Mouse (Mus musculus) hindbrain, embryonic 12.5 days (tissue): ENCODE measurements around the gene Clta. TPM values are rescaled to one million over a fixed set of nuclear protein-coding genes. Genes with fewer than 3 reads are reported as not detected.

Experiments
- ATAC-seq: fragments of 200-750 bp; cut with Nextera tagmentation; 2 replicates; pipeline ENCODE4 v1.8.0; 2017; ENCODE audit warnings: moderate TSS enrichment; ENCODE audit not compliant: low FRiP score
- H3K27ac ChIP-seq: fragments of 300-500 bp; sonication (generic); 2 replicates; pipeline ENCODE4 v1.5.1; 2016; ENCODE audit warnings: mild to moderate bottlenecking
- H3K27me3 ChIP-seq: fragments of 300-500 bp; sonication (generic); 2 replicates; pipeline ENCODE4 v1.6.1; 2016; ENCODE audit warnings: mild to moderate bottlenecking
- H3K36me3 ChIP-seq: fragments of 300-500 bp; sonication (generic); 2 replicates; pipeline ENCODE4 v1.6.1; 2016; ENCODE audit warnings: mild to moderate bottlenecking
- H3K4me1 ChIP-seq: fragments of 300-500 bp; sonication (generic); 2 replicates; pipeline ENCODE4 v1.6.1; 2016
- H3K4me2 ChIP-seq: fragments of 300-500 bp; sonication (generic); replicated peaks from 2 replicates; pipeline ENCODE4 v1.6.1; 2016; ENCODE audit warnings: mild to moderate bottlenecking
- H3K4me3 ChIP-seq: fragments of 300-500 bp; sonication (generic); 2 replicates; pipeline ENCODE4 v1.5.1; 2016; ENCODE audit warnings: mild to moderate bottlenecking
- H3K9ac ChIP-seq: fragments of 300-500 bp; sonication (generic); 2 replicates; pipeline ENCODE4 v1.6.1; 2016; ENCODE audit warnings: mild to moderate bottlenecking, moderate library complexity
- H3K9me3 ChIP-seq: fragments of 300-500 bp; sonication (generic); replicated peaks from 2 replicates; pipeline ENCODE4 v1.6.1; 2016; ENCODE audit warnings: mild to moderate bottlenecking
- WGBS: fragments of 180-500 bp; shearing (Covaris S2); methylation state at CpG from one replicate; pipeline ENCODE4 v1.1.7; 2016; 5-methylcytosine and 5-hydroxymethylcytosine counted together
- polyA plus RNA-seq: library from polyadenylated mRNA; unstranded; fragments of >200 nt; fragmentation: Nextera tagmentation; extraction: Ambion mirVana; gene quantifications from 2 replicates; pipeline ENCODE4 v1.2.1, GENCODE M21; 2016

The Clta gene
- polyA plus RNA-seq, 1 experiment from 2014 or later = 266 TPM

- H3K9ac ChIP-seq = no peak overlapping the region
- no peak overlapping the region for H3K4me2 ChIP-seq
- no peaks in the 10 kb centered on the region for H3K36me3 ChIP-seq
- H3K27me3 ChIP-seq = no peaks in the 10 kb centered on the region
- ATAC-seq = no peak
- H3K9me3 ChIP-seq = no peaks in the 10 kb centered on the region
- no peak overlapping the region for H3K27ac ChIP-seq
- H3K4me1 ChIP-seq = peaks cover 22% of the 10 kb centered on the region
- 90% methylated on average over 4 of the region's 4 CpGs for WGBS
- no peak overlapping the region for H3K4me3 ChIP-seq
Observed at GRCm38 (mm10) chr4:44069411-44069810, 65.2 kb downstream of the Clta start.

GRCm38 (mm10) chr4:44070641-44071040, 66.4 kb downstream of the Clta start:
- Histone ChIP-seq H3K4me3 (no peak overlapping the region), H3K27ac (no peak overlapping the region), H3K4me1 (peaks cover 18% of the 10 kb centered on the region), H3K27me3 (no peaks in the 10 kb centered on the region), H3K4me2 (peak overlapping the region; percentile 65), H3K9me3 (no peaks in the 10 kb centered on the region), H3K9ac (no peak overlapping the region), H3K36me3 (no peaks in the 10 kb centered on the region)
- no peak for ATAC-seq
- WGBS = 54% methylated on average over 4 of the region's 4 CpGs

- ATAC-seq = 0 out of 2 replicates have a peak, but pooled peaks have one; percentile 8
- H3K9me3 ChIP-seq = no peaks in the 10 kb centered on the region
- peak overlapping the region; percentile 65 for H3K4me2 ChIP-seq
- peak overlapping the region; percentile 76 for H3K9ac ChIP-seq
- H3K4me1 ChIP-seq = peaks cover 17% of the 10 kb centered on the region
- WGBS = 13% methylated on average over 11 of the region's 11 CpGs
- peak overlapping the region; percentile 91 for H3K4me3 ChIP-seq
- H3K27me3 ChIP-seq = no peaks in the 10 kb centered on the region
- H3K36me3 ChIP-seq = no peaks in the 10 kb centered on the region
- H3K27ac ChIP-seq = 0 out of 2 replicates have a peak overlapping the region, but pooled peaks have one; percentile 76
Observed at GRCm38 (mm10) chr4:44071741-44072145, 67.5 kb downstream of the Clta start.

- H3K9ac ChIP-seq = peak overlapping the region; percentile 76
- peak overlapping the region; percentile 91 for H3K4me3 ChIP-seq
- WGBS = under 1% methylated on average over 70 of the region's 70 CpGs
- no peaks in the 10 kb centered on the region for H3K36me3 ChIP-seq
- peak; percentile 95 for ATAC-seq
- H3K4me1 ChIP-seq = peaks cover 17% of the 10 kb centered on the region
- peak overlapping the region; percentile 65 for H3K4me2 ChIP-seq
- H3K27ac ChIP-seq = peak overlapping the region; percentile 76
- H3K9me3 ChIP-seq = no peaks in the 10 kb centered on the region
- no peaks in the 10 kb centered on the region for H3K27me3 ChIP-seq
Observed at GRCm38 (mm10) chr4:44072146-44072872, 68.1 kb downstream of the Clta start.

- H3K9ac ChIP-seq = peak overlapping the region; percentile 76
- peak overlapping the region; percentile 65 for H3K4me2 ChIP-seq
- no peaks in the 10 kb centered on the region for H3K36me3 ChIP-seq
- peak overlapping the region; percentile 76; the same call in 1 of the 2 replicates for H3K27ac ChIP-seq
- H3K9me3 ChIP-seq = no peaks in the 10 kb centered on the region
- H3K27me3 ChIP-seq = no peaks in the 10 kb centered on the region
- H3K4me1 ChIP-seq = peaks cover 17% of the 10 kb centered on the region
- peak; percentile 47; the same call in 1 of the 2 replicates for ATAC-seq
- WGBS = 10% methylated on average over 9 of the region's 9 CpGs
- H3K4me3 ChIP-seq = peak overlapping the region; percentile 91
Observed at GRCm38 (mm10) chr4:44072873-44073441, 68.7 kb downstream of the Clta start.

- WGBS = 88% methylated on average over 3 of the region's 3 CpGs
Observed at GRCm38 (mm10) chr4:44073799-44074198, 69.5 kb downstream of the Clta start.

GRCm38 (mm10) chr4:44074422-44074821, 70.2 kb downstream of the Clta start:
- H3K4me3 ChIP-seq = no peak overlapping the region
- ATAC-seq = no peak
- peaks cover 13% of the 10 kb centered on the region for H3K4me1 ChIP-seq
- H3K9me3 ChIP-seq = no peaks in the 10 kb centered on the region
- H3K9ac ChIP-seq = no peak overlapping the region
- H3K4me2 ChIP-seq = no peak overlapping the region
- no peak overlapping the region for H3K27ac ChIP-seq
- WGBS = 78% methylated on average over 4 of the region's 4 CpGs
- no peaks in the 10 kb centered on the region for H3K27me3 ChIP-seq
- no peaks in the 10 kb centered on the region for H3K36me3 ChIP-seq

More at GRCm38 (mm10) chr4:44073799-44074198, 69.5 kb downstream of the Clta start:
- H3K27ac ChIP-seq = no peak overlapping the region
- H3K36me3 ChIP-seq = no peaks in the 10 kb centered on the region
- no peak overlapping the region for H3K4me3 ChIP-seq
- H3K4me1 ChIP-seq = peaks cover 14% of the 10 kb centered on the region
- no peaks in the 10 kb centered on the region for H3K9me3 ChIP-seq
- no peaks in the 10 kb centered on the region for H3K27me3 ChIP-seq
- no peak for ATAC-seq
- no peak overlapping the region for H3K4me2 ChIP-seq
- H3K9ac ChIP-seq = no peak overlapping the region

GRCm38 (mm10) chr4:44078358-44078933, 74.2 kb downstream of the Clta start:
- Histone ChIP-seq H3K4me3 (no peak overlapping the region), H3K9ac (no peak overlapping the region), H3K9me3 (no peaks in the 10 kb centered on the region), H3K4me1 (no peaks in the 10 kb centered on the region), H3K4me2 (no peak overlapping the region), H3K36me3 (no peaks in the 10 kb centered on the region), H3K27ac (no peak overlapping the region), H3K27me3 (no peaks in the 10 kb centered on the region)
- ATAC-seq = no peak
- WGBS = 87% methylated on average over 7 of the region's 7 CpGs

Other genes starting within 250 kb of the Clta start
- not detected in 2 replicates for gene Olfr159, start 233.4 kb upstream of the Clta start, polyA plus RNA-seq
- not detected in 2 replicates for gene Olfr156, start 180.6 kb upstream of the Clta start, polyA plus RNA-seq
- gene Olfr157, start 164.3 kb upstream of the Clta start, polyA plus RNA-seq = not detected in 2 replicates
- gene Olfr155, start 152.9 kb upstream of the Clta start, polyA plus RNA-seq = not detected in 2 replicates
- 20.1 and 21.9 TPM in 2 replicates for gene Reck, start 128.9 kb upstream of the Clta start, polyA plus RNA-seq
- 94.2 and 104 TPM in 2 replicates for gene Glipr2, start 47.1 kb upstream of the Clta start, polyA plus RNA-seq
- gene Ccin, start 21.0 kb upstream of the Clta start, polyA plus RNA-seq = not detected in 2 replicates
- 24.6 and 28.2 TPM in 2 replicates for gene Gne, start 79.7 kb downstream of the Clta start, polyA plus RNA-seq
- gene Rnf38, start 229.3 kb downstream of the Clta start, polyA plus RNA-seq = 59.6 and 62.7 TPM in 2 replicates